Mouse (Mus musculus): Measurements from ENCODE around the gene Myo1d. TPM values are rescaled to one million over a fixed set of nuclear protein-coding genes. Genes with fewer than 3 reads are reported as not detected.

Myo1d gene
- polyA plus RNA-seq, 1 experiment from 2014 or later = 26.4 TPM

- ATAC-seq (no peak), DNase-seq (ENCODE audit: low spot score) (no peak)
- Histone ChIP-seq H3K27ac (ENCODE audit: low read length) (no peak overlapping the region), H3K9ac (replicated peaks; ENCODE audit: low read depth) (no peak overlapping the region), H3K4me3 (ENCODE audit: low read depth, low read length) (no peak overlapping the region), H3K4me2 (replicated peaks; ENCODE audit: low read depth, low read length) (no peak overlapping the region), H3K27me3 (replicated peaks; ENCODE audit: insufficient read depth, low read length) (no peaks in the 10 kb centered on the region), H3K9me3 (ENCODE audit: low read length) (no peaks in the 10 kb centered on the region), H3K4me1 (ENCODE audit: insufficient read depth, low read depth, low read length) (no peaks in the 10 kb centered on the region), H3K36me3 (ENCODE audit: insufficient read depth, low read length) (no peaks in the 10 kb centered on the region)
- WGBS = 70% methylated on average over 6 of the region's 6 CpGs
- TF ChIP-seq CTCF (IDR thresholded peaks at IDR 0.05) = no peak
- no peak for TF ChIP-seq EP300 (IDR thresholded peaks at IDR 0.05)
Observed at GRCm38 (mm10) chr11:80483536-80484067, 296.2 kb downstream of the Myo1d start.

GRCm38 (mm10) chr11:80482921-80483320, 296.9 kb downstream of the Myo1d start:
- no peaks in the 10 kb centered on the region for H3K27me3 ChIP-seq (replicated peaks; ENCODE audit: insufficient read depth, low read length)
- no peak overlapping the region for H3K27ac ChIP-seq (ENCODE audit: low read length)
- no peak overlapping the region for H3K4me2 ChIP-seq (replicated peaks; ENCODE audit: low read depth, low read length)
- TF ChIP-seq CTCF (IDR thresholded peaks at IDR 0.05) = no peak
- no peak for TF ChIP-seq EP300 (IDR thresholded peaks at IDR 0.05)
- H3K4me1 ChIP-seq (ENCODE audit: insufficient read depth, low read depth, low read length) = peaks cover 1% of the 10 kb centered on the region
- no peaks in the 10 kb centered on the region for H3K36me3 ChIP-seq (ENCODE audit: insufficient read depth, low read length)
- DNase-seq (ENCODE audit: low spot score) (no peak), ATAC-seq (no peak)
- no peak overlapping the region for H3K4me3 ChIP-seq (ENCODE audit: low read depth, low read length)
- H3K9ac ChIP-seq (replicated peaks; ENCODE audit: low read depth) = no peak overlapping the region
- no peaks in the 10 kb centered on the region for H3K9me3 ChIP-seq (ENCODE audit: low read length)
- WGBS = 90% methylated on average over 7 of the region's 7 CpGs

GRCm38 (mm10) chr11:80482347-80482746, 297.5 kb downstream of the Myo1d start:
- no peaks in the 10 kb centered on the region for H3K9me3 ChIP-seq (ENCODE audit: low read length)
- H3K36me3 ChIP-seq (ENCODE audit: insufficient read depth, low read length) = no peaks in the 10 kb centered on the region
- H3K27me3 ChIP-seq (replicated peaks; ENCODE audit: insufficient read depth, low read length) = no peaks in the 10 kb centered on the region
- no peak overlapping the region for H3K4me2 ChIP-seq (replicated peaks; ENCODE audit: low read depth, low read length)
- WGBS = 72% methylated on average over 10 of the region's 10 CpGs
- H3K27ac ChIP-seq (ENCODE audit: low read length) = no peak overlapping the region
- DNase-seq (ENCODE audit: low spot score) (no peak), ATAC-seq (no peak)
- no peak for TF ChIP-seq EP300 (IDR thresholded peaks at IDR 0.05)
- no peak overlapping the region for H3K4me3 ChIP-seq (ENCODE audit: low read depth, low read length)
- H3K4me1 ChIP-seq (ENCODE audit: insufficient read depth, low read depth, low read length) = peaks cover 7% of the 10 kb centered on the region
- no peak overlapping the region for H3K9ac ChIP-seq (replicated peaks; ENCODE audit: low read depth)

GRCm38 (mm10) chr11:80481409-80482050, 298.3 kb downstream of the Myo1d start:
- WGBS = 88% methylated on average over 13 of the region's 13 CpGs
- TF ChIP-seq EP300 (IDR thresholded peaks at IDR 0.05) = no peak
- no peak for TF ChIP-seq CTCF (IDR thresholded peaks at IDR 0.05)
- Histone ChIP-seq H3K4me1 (ENCODE audit: insufficient read depth, low read depth, low read length) (peaks cover 8% of the 10 kb centered on the region), H3K27me3 (replicated peaks; ENCODE audit: insufficient read depth, low read length) (no peaks in the 10 kb centered on the region), H3K4me2 (replicated peaks; ENCODE audit: low read depth, low read length) (no peak overlapping the region), H3K9ac (replicated peaks; ENCODE audit: low read depth) (no peak overlapping the region), H3K4me3 (ENCODE audit: low read depth, low read length) (no peak overlapping the region), H3K27ac (ENCODE audit: low read length) (no peak overlapping the region), H3K9me3 (ENCODE audit: low read length) (no peaks in the 10 kb centered on the region), H3K36me3 (ENCODE audit: insufficient read depth, low read length) (no peaks in the 10 kb centered on the region)
- ATAC-seq (no peak), DNase-seq (ENCODE audit: low spot score) (no peak)

DNA sequence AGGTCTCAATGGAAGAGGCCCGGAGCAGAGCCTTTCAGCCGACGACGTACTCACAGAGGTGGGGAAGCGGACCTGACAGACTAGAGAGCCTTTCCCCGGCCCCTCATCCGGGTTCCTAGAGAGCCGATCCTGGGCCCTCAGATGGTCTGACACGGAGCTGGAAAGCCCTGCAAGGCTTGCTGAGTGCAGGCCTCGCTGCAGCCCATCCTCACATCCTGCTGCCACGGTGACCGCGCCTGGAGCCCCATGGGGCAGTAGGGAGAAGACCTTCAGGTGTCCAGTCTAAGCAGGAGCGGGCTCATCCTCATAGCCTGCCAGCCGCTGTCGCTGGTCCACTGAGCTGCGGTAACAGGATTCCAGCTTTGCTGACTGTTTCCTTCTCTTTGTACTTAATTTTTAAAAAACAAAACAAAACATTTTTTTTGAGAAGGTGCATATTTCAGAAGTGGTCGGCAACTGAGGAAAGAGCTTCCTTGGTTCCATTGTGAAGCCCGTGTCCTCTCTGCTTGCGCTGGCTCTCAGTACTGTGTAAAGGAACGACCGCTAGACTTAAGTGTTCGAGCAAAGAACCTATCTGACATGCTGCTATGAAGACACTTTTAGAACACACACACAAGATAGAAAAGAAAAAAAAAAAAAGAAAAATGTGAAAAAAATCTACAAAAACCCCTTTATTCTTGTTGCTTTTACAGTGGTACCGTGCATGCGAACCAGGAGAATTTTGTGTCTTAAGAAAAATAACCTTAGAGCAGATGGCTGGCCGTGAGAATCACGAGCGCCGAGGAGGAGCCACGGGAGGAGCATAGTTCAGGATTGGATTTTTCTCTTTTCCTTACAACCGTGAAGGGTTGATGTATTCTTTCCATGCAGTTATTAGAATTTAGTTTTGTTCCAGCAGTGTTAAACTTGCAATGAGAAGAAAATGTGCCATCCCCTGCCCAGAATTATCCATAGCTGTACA, 299.6 kb downstream of the Myo1d start:
- H3K4me3 ChIP-seq (ENCODE audit: low read depth, low read length) = no peak overlapping the region
- no peaks in the 10 kb centered on the region for H3K9me3 ChIP-seq (ENCODE audit: low read length)
- no peaks in the 10 kb centered on the region for H3K36me3 ChIP-seq (ENCODE audit: insufficient read depth, low read length)
- no peaks in the 10 kb centered on the region for H3K27me3 ChIP-seq (replicated peaks; ENCODE audit: insufficient read depth, low read length)
- no peak overlapping the region for H3K27ac ChIP-seq (ENCODE audit: low read length)
- H3K4me2 ChIP-seq (replicated peaks; ENCODE audit: low read depth, low read length) = no peak overlapping the region
- TF ChIP-seq EP300 (IDR thresholded peaks at IDR 0.05) (no peak), CTCF (IDR thresholded peaks at IDR 0.05) (no peak)
- H3K9ac ChIP-seq (replicated peaks; ENCODE audit: low read depth) = no peak overlapping the region
- 81% methylated on average over 31 of the region's 31 CpGs for WGBS
- H3K4me1 ChIP-seq (ENCODE audit: insufficient read depth, low read depth, low read length) = peaks cover 11% of the 10 kb centered on the region
- ATAC-seq = no peak
- DNase-seq (ENCODE audit: low spot score) = no peak

GRCm38 (mm10) chr11:80479425-80479824, 300.4 kb downstream of the Myo1d start:
- ATAC-seq (no peak), DNase-seq (ENCODE audit: low spot score) (no peak)
- Histone ChIP-seq H3K4me1 (ENCODE audit: insufficient read depth, low read depth, low read length) (peaks cover 11% of the 10 kb centered on the region), H3K27ac (ENCODE audit: low read length) (no peak overlapping the region), H3K9me3 (ENCODE audit: low read length) (no peaks in the 10 kb centered on the region), H3K9ac (replicated peaks; ENCODE audit: low read depth) (no peak overlapping the region), H3K36me3 (ENCODE audit: insufficient read depth, low read length) (no peaks in the 10 kb centered on the region), H3K4me3 (ENCODE audit: low read depth, low read length) (no peak overlapping the region), H3K27me3 (replicated peaks; ENCODE audit: insufficient read depth, low read length) (no peaks in the 10 kb centered on the region), H3K4me2 (replicated peaks; ENCODE audit: low read depth, low read length) (no peak overlapping the region)
- WGBS = 43% methylated on average over 5 of the region's 5 CpGs
- no peak for TF ChIP-seq CTCF (IDR thresholded peaks at IDR 0.05)
- TF ChIP-seq EP300 (IDR thresholded peaks at IDR 0.05) = no peak
